Mouse (Mus musculus): ENCODE measurements at regions not wholly inside any gene's neighbourhood (a gene's known extent, or its start where the extent isn't known, plus 50 kb on each side); places are given as distances from the start of the nearest gene placed in this dataset.

DNA sequence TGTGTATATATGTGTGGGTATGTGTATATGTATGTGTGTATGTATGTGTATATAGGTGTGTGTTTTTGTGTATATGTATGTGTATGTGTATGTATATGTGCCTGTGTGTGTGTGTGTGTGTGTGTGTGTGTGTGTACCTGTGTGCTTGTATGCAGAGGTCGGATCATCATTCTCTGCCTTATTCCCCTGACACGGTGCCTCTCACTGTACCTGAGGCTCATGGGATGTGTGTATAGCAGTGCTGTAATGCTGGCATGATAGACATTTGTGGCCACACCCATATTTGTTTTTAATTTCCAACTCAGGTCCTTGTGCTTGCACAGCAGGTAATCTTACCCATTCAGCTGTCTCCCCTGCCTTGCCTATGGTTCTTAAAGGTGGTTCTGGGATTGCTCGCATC is 402.1 kb upstream of the Tmpo start:
- DNase-seq (ENCODE audit: low spot score in 2 of 2) = no peak

DNA sequence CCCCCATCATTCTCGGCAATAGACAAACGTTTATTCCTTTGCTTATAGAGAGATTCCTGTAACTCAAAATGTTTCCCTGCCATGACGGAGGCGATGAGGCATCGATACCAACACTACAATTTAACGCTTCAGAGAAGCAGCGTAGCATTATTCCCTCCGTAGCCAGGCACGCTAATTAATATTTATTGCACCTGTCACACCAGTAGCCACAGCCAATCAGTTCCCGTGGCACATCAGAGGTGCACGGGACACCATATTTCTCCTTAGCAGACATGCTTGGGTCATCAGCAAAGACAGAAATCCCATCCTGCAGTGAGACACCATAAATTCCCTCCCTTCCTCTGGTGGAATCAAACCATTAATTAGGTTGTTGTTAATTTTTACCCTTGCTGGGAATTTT is 399.8 kb upstream of the Tmpo start:
- no peak for DNase-seq (ENCODE audit: low spot score in 2 of 2)

DNA sequence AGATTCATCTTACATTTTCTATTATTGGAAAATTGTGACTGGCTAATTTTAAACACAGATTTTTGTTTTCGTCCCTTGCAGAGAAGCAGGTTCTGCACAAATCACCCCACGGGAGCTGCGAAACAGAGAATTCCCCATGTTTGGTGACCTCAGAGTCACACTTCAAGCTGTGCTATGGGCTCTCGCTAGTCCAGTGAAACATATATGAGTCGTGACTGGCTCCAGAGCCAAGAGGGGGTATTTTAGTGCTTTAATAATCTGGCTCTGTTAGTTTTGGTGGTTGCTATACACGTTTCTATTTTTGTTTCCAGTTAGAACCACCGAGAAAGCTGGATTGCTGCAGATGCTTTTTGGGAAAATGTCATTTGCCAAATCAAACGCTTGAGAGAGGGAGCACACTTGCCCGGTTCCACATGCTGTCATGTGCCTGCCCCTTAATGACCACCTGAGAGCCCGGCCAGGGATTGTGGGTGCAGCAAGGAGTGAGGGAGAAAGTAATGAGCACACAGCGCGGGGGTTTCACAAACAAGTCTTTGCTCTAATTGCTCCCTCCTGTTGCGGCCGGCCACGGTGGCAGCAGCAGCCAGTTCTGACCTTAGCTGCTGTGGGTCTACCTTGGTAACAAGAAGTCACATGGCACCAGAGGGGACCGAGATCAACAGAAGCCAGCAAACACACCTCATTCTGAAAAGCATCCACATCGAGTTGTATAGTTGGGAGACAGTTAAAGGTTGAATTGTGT is 394.4 kb upstream of the Tmpo start:
- no peak for DNase-seq (ENCODE audit: low spot score in 2 of 2)

DNA sequence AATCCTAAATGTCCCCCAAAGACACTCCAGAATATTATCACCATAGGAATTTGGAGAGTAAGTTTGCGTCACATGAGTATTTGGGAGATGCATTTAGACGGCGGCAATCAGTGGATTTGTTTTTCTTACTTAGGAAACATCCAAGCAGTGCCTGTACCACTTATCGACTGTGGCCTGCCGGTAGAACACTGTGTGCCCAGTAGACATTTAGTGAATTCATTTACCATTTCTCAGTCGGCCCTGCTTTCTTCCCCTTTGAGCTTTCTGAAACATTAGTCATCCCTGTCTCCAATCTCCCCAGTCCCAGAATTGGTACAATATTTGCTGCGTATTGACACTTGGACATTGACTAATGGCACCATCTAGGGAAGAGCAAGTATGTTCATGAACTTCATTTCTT is 391.7 kb upstream of the Tmpo start:
- no peak for DNase-seq (ENCODE audit: low spot score in 2 of 2)

DNA sequence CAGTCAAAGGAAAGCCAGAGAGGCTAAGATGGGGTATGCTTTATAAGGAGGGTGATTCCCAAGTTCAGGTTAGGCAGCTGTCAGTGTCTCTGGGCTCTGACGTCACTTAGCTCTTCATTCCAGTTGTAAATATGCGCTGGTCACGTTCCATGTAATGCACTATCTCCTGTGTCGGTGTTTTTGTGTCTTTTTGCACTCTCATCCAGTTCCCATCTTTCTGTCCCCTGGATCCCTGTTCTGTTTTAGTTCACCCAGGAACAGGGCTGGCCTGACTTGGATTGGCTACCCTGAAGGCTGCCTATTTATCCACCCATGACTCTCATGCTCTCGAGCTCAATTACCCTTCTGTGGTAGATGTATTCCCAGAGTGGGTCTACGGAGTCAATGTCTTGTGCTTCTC is 387.9 kb upstream of the Tmpo start:
- DNase-seq (ENCODE audit: low spot score in 2 of 2) = no peak

DNA sequence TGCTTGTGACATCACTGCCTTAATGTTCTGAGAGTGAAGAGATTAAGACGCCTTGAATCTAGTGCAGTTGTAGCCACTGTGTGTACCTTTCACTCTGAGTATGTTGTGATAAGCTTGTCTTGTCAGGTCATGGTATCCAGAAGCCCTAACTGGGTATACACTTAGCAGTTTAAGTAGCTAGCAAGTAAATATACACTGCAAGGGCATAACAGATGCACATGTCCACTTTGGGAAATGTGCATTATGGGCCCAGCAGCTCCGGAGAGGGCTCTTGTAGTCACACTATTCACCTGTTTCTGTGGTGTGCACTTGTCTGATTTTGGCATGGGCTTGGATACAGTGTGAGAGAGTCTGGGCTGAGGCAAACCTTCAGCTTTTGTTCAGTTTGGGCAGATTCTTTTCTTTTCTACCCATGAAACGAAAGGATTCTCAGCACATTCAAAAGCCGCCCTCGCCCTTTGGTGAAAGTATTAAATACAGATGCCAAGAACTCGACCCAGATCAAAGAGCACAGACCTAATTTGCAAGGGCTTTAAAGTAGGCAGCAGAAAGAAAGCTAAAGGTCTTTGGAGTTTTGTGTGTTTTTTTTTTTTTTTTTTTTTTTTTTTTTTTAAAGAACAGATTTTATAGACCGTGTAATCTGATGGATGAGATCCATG is 385.1 kb upstream of the Tmpo start:
- no peak for DNase-seq (ENCODE audit: low spot score in 2 of 2)

DNA sequence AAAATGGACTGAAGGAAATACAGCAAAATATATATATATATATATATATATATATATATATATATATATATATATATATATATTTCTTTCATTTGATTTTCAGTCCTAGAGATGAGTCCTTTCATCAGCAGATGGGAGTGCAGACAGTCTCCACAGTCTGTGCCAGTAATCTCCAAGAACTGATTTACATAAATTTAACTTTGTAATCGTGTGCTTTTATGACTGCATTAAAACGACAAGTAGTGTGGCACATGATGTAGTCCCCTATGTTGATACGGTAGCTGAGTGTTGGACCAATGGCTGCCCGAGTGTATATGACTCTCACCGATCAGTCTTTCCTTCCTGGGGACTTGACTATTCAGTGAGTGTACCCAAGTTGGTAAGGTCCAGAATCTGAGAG is 378.2 kb upstream of the Tmpo start:
- no peak for DNase-seq (ENCODE audit: low spot score in 2 of 2)

DNA sequence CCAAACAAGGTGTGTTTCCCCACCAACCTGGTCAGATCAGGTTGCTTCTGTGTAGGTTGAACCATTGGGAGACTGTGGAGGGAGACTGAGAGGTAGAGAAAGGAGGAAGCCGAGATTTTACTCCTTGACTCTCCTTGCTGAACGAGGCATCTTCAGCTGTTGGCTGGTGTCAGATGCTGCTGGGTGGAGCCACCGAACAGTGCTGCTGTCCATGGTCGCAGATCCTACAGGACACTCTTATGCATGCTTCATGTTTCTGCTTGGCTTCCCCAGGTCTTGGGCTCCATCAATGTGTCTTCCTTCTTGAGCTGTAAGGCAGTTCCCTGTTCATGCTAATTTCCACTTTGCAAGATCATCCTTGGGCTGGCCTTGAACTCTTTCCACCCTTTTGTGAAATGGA is 367.0 kb upstream of the Tmpo start:
- DNase-seq (ENCODE audit: low spot score in 2 of 2) = no peak

DNA sequence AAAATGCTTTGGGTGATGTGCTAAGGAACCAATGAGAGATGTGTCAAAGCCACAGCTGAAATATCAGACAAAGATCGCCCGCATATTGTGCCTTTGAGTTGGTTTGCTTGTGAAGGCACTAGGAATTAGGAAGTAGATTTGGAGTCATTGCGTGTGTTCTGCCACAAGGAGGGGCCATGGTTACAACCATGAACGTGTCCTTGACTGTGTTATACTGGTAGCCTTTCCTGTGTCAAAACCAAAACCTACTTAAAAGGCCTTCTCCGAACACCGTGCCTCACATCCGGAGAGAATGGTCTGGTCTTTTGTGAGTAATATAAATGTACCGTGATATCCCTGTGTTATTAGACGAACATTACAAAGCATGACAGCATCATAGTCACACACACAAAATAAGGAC is 365.0 kb upstream of the Tmpo start:
- DNase-seq (ENCODE audit: low spot score in 2 of 2) = peak; percentile 63 to 68

DNA sequence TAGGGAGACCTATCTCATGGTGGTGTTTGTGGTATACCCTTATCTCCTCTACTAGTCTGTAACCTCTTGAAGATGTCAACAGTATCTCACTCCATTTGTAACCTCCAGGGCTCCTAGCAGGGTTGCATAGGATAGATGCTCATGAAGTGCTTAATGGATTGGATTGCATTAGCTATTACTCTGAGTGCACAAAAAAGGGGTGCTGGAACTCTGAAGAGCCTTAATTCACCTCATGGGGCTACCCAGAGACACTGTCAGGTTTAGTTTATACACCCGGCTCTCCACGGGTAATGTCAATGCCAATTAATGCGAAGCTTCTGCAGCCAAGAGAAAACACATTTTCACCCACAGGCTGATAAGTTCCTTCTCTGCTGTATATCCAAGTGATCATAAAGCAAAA is 364.3 kb upstream of the Tmpo start:
- DNase-seq (ENCODE audit: low spot score in 2 of 2) = no peak

DNA sequence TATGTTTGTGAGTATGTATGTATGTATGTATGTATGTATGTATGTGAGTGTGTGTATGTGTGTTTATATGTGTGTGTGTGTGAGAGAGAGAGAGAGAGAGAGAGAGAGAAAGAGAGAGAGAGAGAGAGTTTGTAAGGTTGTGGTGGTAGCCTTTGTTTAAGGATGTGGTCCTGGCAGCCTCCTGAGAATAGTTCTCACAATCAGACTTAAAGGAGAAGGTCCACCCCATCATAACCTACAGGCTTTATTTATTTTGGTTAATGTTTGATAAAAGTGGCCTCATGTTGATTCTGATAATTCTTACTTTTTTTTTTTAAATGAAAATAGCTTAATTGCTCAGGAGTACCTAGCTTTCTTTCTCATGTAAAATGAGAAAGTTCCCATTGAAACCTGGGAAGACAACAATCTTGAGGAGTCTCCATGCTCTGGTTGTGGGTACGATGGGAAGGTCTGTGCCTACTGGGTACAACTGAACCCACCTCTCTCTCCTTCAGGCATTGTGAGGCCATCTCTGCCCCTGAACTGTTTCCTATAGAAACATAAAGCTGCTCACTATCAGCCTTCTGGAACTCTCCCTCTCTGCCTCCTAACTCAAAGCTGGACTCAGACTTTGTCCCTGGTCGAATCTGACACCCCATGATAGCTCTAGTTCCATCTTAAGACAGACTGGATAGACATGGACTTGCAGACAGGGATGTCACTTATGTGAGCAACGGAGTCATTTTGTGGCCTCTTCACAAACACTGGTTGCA is 362.2 kb upstream of the Tmpo start:
- DNase-seq (ENCODE audit: low spot score in 2 of 2) = no peak

DNA sequence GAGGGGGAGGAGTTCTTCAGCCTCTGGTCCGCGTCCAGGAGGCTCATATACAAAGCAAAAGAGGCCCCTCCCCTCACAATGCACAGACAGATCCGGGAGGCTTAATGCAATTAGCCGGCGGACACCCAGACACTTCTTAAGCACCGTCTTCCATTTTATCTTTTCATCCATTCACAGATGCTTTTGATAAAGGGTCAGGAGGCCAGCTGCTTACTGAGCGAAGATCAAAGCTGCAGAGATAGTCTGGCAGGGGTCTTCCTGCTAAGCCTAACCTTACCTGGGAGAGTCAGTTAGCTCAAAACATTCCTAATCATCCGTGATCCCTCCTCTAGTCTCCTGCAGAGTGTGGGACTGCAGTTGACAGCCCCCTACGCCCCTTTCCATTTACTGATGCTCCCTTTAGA is 361.1 kb upstream of the Tmpo start:
- no peak for DNase-seq (ENCODE audit: low spot score in 2 of 2)

DNA sequence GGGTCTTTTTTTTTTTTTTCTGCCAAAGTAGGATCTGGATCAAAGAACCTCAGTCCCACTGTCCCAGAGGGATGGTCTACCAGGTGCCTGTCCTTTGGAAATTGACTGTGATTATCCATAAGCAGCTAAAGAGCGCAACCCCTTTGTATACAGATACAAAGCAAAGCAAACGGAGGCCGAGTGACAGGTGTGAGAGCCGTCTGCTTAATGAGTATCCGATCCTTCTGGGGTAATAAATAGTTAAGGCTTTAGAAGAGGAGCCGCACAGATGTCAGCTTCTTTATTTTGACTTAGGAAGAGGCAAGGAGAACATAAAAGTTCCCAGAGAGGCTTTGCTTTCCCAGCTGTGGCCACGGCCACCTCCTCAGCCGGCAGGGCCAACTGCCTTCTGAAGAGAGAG is 356.1 kb upstream of the Tmpo start:
- no peak for DNase-seq (ENCODE audit: low spot score in 2 of 2)

DNA sequence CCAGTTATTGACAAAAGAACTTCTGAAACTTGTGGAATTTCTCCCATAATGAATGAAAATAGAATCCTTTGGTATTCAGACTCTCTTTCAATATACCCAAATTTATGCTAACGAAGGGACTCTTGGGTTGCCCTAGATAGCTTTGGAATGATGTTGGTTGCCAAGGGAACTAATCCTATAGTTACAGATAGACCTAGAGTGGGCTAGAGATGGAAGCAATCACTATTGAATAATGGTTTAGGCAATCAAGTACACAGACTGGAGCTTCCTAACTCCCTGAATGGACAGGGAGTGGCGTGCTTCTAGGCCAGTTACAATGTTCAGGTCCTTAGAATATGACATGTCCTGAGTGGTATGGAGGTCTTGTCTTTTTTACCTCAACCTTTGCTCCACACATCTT is 354.3 kb upstream of the Tmpo start:
- no peak for DNase-seq (ENCODE audit: low spot score in 2 of 2)

DNA sequence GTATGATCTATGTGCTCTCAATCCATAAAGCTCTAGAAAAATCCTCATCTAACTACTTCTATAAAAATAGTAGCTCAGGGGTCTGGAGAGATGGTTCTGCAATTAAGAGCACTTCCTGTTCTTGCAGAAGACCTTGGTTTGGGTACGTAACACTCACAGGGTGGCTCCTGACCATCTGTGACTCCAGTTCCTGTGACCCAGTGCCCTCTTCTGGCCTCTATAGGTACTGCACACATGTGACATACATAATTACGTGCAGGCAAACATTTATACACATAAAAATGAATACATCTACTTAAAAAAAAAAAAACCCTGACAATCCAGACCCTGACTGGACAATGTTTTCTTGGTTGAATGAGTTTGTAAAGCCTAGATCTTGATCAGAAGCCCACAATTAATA is 347.2 kb upstream of the Tmpo start:
- DNase-seq (ENCODE audit: low spot score in 2 of 2) = no peak

DNA sequence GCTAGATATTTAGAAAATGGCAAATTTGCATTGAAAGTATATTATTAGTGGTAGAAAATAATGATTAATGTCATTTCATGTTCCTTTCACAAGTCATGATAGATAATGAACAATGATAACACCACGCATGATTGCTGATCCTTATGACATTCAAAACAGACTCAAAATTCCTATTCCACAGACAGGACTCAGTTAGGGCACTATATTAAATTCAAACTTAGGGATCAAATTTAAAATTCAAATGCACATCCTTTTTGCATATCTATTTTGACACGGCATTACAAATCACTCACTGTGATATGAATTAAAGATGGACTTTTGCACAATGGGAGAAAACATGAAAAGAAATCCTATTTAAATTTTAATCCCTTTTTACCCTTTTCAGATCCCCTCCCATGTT is 340.1 kb upstream of the Tmpo start:
- no peak for DNase-seq (ENCODE audit: low spot score in 2 of 2)

DNA sequence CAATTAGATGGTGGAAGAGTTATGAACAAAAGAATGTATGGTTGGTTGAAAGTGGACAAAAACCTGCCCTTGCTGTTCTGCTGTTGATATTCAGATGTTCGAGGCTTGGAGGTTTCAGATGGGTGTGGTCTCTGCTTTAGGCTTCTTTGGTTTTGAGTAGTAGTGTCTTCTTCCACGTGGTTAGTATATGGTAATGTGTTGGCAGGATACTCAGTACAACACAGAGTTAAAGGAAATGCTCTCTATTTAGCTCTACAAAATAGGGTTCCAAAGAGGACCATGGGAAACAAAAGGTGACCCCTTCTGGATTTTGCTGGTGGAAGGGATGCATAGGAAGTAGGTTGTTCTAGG is 333.9 kb upstream of the Tmpo start:
- no peak for DNase-seq (ENCODE audit: low spot score in 2 of 2)

DNA sequence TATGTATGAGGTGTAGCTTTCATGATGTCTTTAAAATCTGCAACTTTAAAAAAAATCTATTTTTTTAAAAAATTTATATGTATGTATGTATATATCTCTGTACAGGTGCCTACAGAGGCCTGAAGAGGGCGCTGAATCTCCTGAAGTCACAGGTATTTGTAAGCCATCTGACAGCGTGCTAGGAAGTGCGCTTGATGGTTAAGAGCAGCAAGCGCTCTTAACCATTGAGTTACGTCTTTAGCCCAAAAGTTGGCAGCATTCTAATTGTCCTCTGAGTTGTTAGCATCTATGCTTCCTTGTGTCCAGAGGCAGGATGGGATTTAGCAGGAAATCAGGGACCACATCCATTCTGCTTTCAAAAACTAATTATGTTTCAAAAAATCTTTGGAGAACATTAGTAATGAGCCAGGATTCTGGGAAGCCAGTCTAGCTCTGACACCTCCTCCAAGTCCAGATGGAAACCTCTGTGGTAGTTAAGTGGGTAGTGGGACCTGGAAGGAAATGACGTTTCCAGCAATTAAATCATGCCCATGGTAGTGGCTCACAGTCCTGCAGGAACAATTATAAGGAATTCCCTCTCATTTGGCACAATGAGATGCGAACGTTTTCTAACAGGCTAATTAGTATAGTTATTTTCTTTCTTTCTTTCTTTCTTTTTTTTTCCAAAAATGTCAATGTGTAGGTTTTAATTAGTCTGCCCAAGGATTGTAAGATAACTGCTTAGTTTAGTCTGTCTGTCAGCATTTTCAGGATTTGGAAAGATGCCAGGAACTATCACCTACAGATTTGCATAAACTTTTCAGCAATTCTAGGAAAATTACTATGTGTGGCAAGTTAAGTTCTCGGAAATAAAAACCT is 333.3 kb upstream of the Tmpo start:
- peak in 1 of 2 experiments; percentile 13 for DNase-seq (ENCODE audit: low spot score in 2 of 2)

DNA sequence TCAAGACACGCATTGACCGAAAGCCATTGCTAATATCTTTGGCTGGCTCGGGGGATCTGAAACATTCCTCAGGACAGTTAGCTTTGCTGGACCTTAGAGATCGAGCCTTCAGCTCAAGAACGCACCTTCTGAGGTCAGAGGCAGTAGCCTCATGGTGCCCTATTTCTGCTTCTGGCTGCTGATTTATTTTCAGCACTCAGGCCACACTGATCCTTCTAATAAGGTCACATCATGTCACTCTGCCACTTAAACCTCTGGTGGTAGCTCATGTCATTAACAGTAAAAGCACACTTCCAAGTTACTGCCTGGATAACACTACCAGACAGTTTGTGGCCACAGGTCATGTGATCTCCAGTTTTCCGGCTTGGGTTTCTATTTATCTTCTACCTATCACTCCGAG is 325.9 kb upstream of the Tmpo start:
- DNase-seq (ENCODE audit: low spot score in 2 of 2) = no peak

DNA sequence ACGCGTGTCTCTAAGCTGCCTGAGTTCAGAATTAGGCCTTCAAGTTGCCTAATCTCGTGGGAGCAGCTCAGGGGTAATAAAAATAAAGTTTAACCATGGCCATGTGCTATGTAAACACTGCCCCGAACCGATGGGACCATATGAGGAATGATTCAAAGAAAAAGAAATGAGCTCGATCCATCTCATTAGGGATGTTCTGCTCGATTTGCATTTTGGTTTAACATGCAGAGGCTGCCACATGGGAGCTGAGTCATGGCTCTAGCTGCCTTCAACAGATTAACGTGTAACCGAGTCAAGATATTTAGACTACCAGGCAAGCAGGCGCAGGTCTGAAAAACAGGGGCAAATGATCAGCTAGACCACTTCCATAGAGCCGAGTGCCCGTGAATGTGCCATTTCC is 323.8 kb upstream of the Tmpo start:
- peak; percentile 2 to 32 for DNase-seq (ENCODE audit: low spot score in 2 of 2)

DNA sequence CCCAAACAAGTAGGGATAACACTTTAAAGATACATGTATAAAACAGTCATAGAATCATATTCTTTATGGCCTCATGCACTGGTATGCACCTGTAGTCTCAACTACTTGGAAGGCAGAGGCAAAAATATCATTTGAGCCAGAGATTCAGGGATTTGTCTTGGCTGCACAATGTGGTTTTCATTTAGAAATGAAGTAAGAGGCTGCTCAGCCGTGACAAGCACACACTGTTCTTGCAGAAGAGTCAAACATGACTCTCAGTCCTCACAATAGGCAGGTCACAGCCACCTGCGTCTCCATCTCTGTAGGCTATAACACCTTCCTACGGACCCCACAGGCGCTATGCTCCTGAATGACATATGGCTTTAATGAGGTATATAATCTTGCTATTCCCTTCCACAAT is 317.4 kb upstream of the Tmpo start:
- DNase-seq (ENCODE audit: low spot score in 2 of 2) = no peak

DNA sequence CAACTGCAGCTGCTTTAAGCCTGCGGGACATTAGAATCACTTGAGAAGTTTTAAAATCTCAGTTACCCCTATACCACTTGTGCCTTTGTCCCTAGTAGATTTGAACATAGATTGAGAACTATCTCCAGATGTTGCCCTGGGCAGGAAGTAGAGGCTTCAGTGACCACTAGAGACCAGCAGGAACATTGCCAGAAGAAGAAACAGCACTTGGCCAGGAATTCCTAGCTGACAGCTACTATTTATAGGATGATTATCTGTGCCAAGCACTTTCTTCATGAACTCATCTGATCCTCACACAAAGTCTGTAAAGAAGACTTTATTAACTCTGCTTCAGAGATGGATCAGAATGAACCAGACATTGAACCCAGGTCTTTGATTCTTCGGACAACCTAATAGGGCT is 283.6 kb upstream of the Tmpo start:
- DNase-seq (ENCODE audit: low spot score in 2 of 2) = no peak
